Mouse (Mus musculus) CD4-positive naive resting alpha-beta T cell, adult 76 days (primary cell): ENCODE data around the gene Ttyh1. TPM values are rescaled to one million over a fixed set of nuclear protein-coding genes. Genes with fewer than 3 reads are reported as not detected.

Source experiments
- total RNA-seq: library from RNA; stranded (reverse); gene quantifications from one replicate; pipeline ENCODE4 v1.2.4, GENCODE M21; 2023

The Ttyh1 gene
- not detected for total RNA-seq

GRCm38 (mm10) chr7:4119344-4119902, at the start of gene Ttyh1:
Ttyh1 (plus strand) TSS chr7:4119408.

DNA sequence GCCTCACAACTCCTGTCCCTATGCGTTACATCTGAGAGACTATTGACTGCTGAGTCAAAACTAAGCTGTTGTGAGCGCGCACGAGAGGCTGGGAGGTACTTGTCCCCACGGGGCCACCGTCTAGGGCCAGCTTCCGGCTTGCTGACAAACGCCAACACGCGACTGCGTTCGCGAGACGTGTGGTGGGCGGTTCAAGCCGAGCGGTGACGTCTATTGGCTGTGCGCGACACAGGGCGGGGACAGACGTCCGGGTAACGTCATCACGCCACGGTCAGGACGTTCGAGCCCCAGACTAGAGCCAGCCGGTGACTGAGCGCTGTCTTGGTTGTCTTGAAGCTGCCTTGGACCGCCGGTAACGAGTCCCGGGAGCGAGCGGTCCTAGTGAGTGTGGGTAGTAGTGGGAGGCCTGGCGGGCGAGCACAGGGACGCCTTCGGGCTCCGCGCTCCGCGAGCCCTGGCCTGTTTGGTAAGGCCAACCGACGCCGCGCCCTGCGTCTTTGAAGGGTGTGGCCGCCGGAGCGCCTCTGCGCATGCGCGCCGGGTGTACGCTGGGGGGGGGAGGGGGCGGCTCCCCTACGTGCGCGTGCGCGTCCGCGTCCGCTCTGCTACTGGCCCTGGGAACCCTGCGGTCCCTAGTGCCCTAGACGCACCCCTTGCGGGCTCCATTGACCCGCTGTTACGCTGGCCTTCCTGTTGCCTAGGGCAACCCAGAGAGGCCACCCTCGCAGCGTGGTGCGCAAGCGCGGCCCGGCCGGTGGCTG, 17.7 kb downstream of the Ttyh1 start, which contains the start of gene Leng8:
Gene Leng8 (plus strand): TSS at position 269 of the 761 bp plus-strand sequence.

DNA sequence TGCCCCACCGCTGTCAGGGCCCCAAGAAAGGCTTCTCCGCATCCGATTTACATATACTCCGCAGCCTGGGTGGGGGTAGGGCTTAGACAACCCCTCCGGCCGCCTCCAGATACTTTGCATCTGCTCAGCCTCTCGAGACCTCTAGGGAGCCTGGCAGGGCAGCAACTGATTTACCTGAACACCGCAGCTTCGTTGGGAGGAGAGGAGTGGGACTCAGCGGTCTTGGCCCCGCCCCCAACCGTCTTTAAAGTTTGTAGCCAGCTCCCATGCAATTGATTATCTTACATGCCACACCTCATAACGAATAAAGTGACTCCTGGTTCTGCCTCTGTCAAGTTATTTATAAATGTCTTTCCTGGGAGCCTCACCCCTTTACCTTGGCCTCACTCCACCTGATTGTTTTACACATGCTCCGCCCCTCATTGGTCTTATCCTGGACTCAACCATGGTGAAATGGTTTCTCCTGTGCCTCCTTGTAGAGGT, 30.9 kb downstream of the Ttyh1 start, which contains the start of gene Leng9:
Gene Leng9 (minus strand): TSS at position 316 of the 483 bp plus-strand sequence.

GRCm38 (mm10) chr7:4164090-4164910, 45.1 kb downstream of the Ttyh1 start, which contains the start of gene Cdc42ep5:
Cdc42ep5 (minus strand) TSS chr7:4164860.

Other genes with a start within 250 kb of the Ttyh1 start
- 1.3 TPM for gene Gm14548, start 221.3 kb upstream of the Ttyh1 start, total RNA-seq
- gene Lilra6, start 203.9 kb upstream of the Ttyh1 start, total RNA-seq, result 0.62 TPM
- 14.0 TPM for gene Lair1, start 56.2 kb upstream of the Ttyh1 start, total RNA-seq
- gene Leng8, start 17.6 kb downstream of the Ttyh1 start, total RNA-seq, result 473 TPM
- 11.1 TPM for gene Leng9, start 31.0 kb downstream of the Ttyh1 start, total RNA-seq
- not detected for gene Cdc42ep5, start 45.5 kb downstream of the Ttyh1 start, total RNA-seq
- gene Lilra5, start 118.3 kb downstream of the Ttyh1 start, total RNA-seq, result not detected
- gene Ncr1, start 218.3 kb downstream of the Ttyh1 start, total RNA-seq, result 2.7 TPM